Mouse (Mus musculus): ENCODE measurements at regions not wholly inside any gene's neighbourhood (a gene's known extent, or its start where the extent isn't known, plus 50 kb on each side); places are given as distances from the start of the nearest gene placed in this dataset.

- no peak for DNase-seq (ENCODE audit: low spot score in 2 of 2)
Measured at GRCm38 (mm10) chr4:67646090-67646489, 818.7 kb downstream of the Tlr4 start.

- DNase-seq (ENCODE audit: low spot score in 2 of 2): no peak
Measured at GRCm38 (mm10) chr4:67662122-67662521, 834.7 kb downstream of the Tlr4 start.

DNA sequence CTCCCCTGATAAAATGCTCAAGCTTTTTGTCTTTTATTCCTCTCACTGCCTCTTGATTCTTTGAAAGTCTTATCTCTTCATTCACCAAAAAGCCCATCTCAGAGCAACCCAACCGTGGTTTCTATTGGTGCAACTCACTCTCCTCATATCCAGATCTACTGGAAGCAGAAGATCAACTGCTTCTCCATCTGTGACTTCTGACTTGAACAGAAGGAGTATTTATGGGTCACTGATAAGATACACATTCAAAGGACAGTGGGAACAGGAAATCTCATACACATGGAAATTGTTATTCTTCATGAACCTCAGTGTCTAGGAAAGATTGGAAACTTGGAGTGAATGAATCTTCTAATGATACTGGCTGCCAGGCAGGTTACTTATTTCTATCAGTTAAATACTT is 846.6 kb downstream of the Tlr4 start:
- DNase-seq (ENCODE audit: low spot score in 2 of 2): no peak

DNA sequence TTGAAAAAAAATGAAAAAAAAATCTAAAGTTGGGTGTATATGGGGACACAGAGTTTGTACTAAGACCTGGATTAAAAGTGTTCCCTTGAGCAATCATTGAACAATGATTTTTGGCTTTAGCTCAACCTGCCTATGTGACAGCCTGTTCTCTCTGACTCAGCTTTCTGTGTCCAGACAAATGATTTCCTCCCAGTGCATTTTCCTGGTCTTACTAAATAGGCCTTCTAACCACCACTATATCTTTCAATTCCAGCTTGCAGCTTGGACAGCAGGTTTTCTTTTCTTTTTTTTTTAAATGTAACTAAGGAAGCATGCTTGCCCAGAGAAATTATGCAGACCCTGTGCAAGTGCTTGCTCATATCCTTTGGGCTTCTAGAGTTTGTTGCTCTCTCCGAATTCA is 850.2 kb downstream of the Tlr4 start:
- peak in 1 of 2 experiments; percentile 0 for DNase-seq (ENCODE audit: low spot score in 2 of 2)

GRCm38 (mm10) chr4:67698438-67698837 is 871.1 kb downstream of the Tlr4 start:
- DNase-seq (ENCODE audit: low spot score in 2 of 2): no peak

Small RNA genes lying in the stretch of these regions (microRNA-seq; reads per million reads assigned to microRNA genes)
- gene Gm44497: 0 reads per million in 2 experiments

All from layer of hippocampus, postnatal 14 days (tissue).